Mouse (Mus musculus) urinary bladder, adult 18-20 months (tissue): ENCODE results near the gene Gucy2e.

Source experiments
- DNase-seq, 2 experiments: peaks; one replicate each; pipeline ENCODE4 v3.0.0; 2022; ENCODE audit warnings: low spot score in 2 of 2, mixed read lengths in 2 of 2

Gucy2e gene

GRCm38 (mm10) chr11:69174722-69175121 lies 62.1 kb downstream of the Gucy2e start:
- DNase-seq: no peak

- no peak for DNase-seq
These were observed 64.2 kb downstream of the Gucy2e start for GRCm38 (mm10) chr11:69172606-69173005.

GRCm38 (mm10) chr11:69171626-69172025 lies 65.2 kb downstream of the Gucy2e start:
- peak; percentile 38 to 64 for DNase-seq

GRCm38 (mm10) chr11:69169313-69169712 lies 67.5 kb downstream of the Gucy2e start:
- DNase-seq: no peak
